Mouse (Mus musculus): ENCODE measurements at regions not wholly inside any gene's neighbourhood (a gene's known extent, or its start where the extent isn't known, plus 50 kb on each side); places are given as distances from the start of the nearest gene placed in this dataset.

- no peaks in the 10 kb centered on the region for H3K27me3 ChIP-seq
- in situ Hi-C loops (cut with MboI; ENCODE audit: low pct_unique_long_range_greater_than_20kb) = no loop called here
- ATAC-seq = no peak
- no peak for TF ChIP-seq CTCF (IDR thresholded peaks at IDR 0.05)
- ChIA-PET POLR2A (no interaction called here), CTCF (no interaction called here)
- no peak for DNase-seq (ENCODE audit: low read depth, low spot score)
These were observed 425.9 kb downstream of the Nedd1 start for GRCm38 (mm10) chr10:92296303-92296702.

DNA sequence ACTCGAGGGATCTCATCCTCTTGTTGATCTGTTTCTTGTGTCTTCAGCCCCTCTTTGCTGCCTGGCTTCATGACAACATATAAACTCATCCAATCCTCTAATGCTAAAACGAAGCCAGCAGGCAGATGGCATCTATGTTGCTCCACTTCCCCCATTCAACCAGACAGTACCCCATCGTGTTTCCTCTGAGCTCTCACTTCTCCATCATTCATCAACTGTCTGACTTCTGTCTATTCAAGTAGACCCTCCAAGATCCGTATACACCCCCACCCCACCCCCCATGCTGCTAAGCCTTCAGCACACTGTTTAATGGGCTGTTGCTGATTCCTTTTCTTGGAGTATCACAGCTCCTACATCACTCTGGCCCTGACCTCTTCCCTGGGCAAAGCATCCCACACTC lies 429.0 kb downstream of the Nedd1 start:
- TF ChIP-seq CTCF (IDR thresholded peaks at IDR 0.05) = no peak
- DNase-seq (ENCODE audit: low read depth, low spot score) = no peak
- no peak for ATAC-seq
- no peaks in the 10 kb centered on the region for H3K27me3 ChIP-seq
- in situ Hi-C loops (cut with MboI; ENCODE audit: low pct_unique_long_range_greater_than_20kb) = no loop called here
- ChIA-PET CTCF (no interaction called here), POLR2A (interaction anchor here (0.6 kb wide), 1 partner anchor 336 kb away, joined by 3 read pairs; no protein-coding TSS in a partner anchor)

DNA sequence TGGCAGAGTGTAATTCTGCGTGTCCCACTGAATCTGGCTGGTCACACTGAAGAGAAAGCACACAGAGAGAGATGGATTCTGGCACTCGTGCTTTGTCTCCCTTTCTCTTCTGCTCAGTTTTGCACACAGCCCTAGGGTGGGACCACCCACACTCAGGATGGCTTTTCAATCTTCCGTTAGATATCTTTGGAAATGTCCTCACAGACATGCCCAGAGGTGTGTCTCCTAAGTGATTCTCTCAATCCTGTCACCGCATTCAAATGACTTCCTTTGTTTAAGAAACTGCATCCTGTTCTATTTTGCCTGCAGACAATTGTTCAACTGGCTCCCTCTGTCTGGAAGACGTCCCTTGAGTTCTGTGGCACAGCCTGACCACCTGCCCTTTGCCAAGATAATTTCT lies 433.0 kb downstream of the Nedd1 start:
- no peaks in the 10 kb centered on the region for H3K27me3 ChIP-seq
- in situ Hi-C loops (cut with MboI; ENCODE audit: low pct_unique_long_range_greater_than_20kb) = no loop called here
- ATAC-seq (no peak), DNase-seq (ENCODE audit: low read depth, low spot score) (no peak)
- no peak for TF ChIP-seq CTCF (IDR thresholded peaks at IDR 0.05)
- CTCF ChIA-PET = no interaction called here
- POLR2A ChIA-PET = no interaction called here

- ATAC-seq (no peak), DNase-seq (ENCODE audit: low read depth, low spot score) (no peak)
- TF ChIP-seq CTCF (IDR thresholded peaks at IDR 0.05) = no peak
- in situ Hi-C loops (cut with MboI; ENCODE audit: low pct_unique_long_range_greater_than_20kb) = no loop called here
- ChIA-PET POLR2A (no interaction called here), CTCF (no interaction called here)
- H3K27me3 ChIP-seq = peaks cover 5% of the 10 kb centered on the region
These were observed 438.0 kb downstream of the Nedd1 start for GRCm38 (mm10) chr10:92284231-92284630.

- POLR2A ChIA-PET = no interaction called here
- H3K27me3 ChIP-seq = peaks cover 5% of the 10 kb centered on the region
- CTCF ChIA-PET = no interaction called here
- no peak for ATAC-seq
- in situ Hi-C loops (cut with MboI; ENCODE audit: low pct_unique_long_range_greater_than_20kb) = no loop called here
- TF ChIP-seq CTCF (IDR thresholded peaks at IDR 0.05) = no peak
- DNase-seq (ENCODE audit: low read depth, low spot score) = no peak
These were observed 444.2 kb downstream of the Nedd1 start for GRCm38 (mm10) chr10:92277981-92278380.

DNA sequence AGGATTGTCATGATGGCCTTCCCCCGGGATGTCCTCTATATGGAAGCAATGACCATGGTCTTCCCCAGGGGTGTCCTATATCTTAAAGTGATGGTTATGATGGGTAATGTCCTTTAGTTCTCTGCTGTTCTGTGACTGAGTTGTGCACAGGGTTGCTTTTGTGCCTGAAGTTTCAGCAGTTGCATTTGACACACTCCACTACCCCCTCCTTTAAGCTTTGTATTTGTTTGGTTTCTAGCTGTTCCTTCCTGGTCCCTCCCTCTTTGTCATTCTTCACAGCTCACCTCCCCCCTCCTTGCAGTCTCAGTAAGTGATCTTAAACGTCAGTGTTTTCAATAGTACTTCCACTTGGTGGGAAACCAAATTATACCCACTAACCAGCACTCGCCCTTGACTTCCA lies 464.4 kb downstream of the Nedd1 start:
- ChIA-PET POLR2A (no interaction called here), CTCF (interaction anchor here (1.2 kb wide), 1 partner anchor 11 kb away, joined by 3 read pairs; no protein-coding TSS in a partner anchor)
- DNase-seq (ENCODE audit: low read depth, low spot score) (no peak), ATAC-seq (no peak)
- in situ Hi-C loops (cut with MboI; ENCODE audit: low pct_unique_long_range_greater_than_20kb) = no loop called here
- H3K27me3 ChIP-seq = no peaks in the 10 kb centered on the region
- no peak for TF ChIP-seq CTCF (IDR thresholded peaks at IDR 0.05)

DNA sequence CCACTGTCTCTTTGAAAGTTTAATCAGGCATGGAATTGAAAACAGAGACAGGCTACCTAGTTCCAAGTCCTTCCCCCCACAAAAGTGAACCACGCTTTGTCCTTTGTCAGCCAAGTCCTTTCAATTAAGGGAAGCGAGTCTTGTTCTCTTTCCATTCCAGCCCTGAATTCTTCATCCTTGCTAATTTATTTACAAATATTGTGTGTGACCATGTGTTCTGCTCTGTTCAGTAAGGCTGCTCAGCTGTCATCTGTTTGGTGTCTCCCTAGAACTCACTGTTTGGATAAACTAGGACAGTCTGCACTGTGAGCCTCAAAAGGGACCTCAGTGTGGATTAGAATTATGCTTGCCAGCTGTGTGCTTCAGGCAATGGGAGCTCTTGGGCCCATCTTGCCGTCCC lies 473.6 kb downstream of the Nedd1 start:
- POLR2A ChIA-PET = no interaction called here
- in situ Hi-C loops (cut with MboI; ENCODE audit: low pct_unique_long_range_greater_than_20kb) = no loop called here

DNA sequence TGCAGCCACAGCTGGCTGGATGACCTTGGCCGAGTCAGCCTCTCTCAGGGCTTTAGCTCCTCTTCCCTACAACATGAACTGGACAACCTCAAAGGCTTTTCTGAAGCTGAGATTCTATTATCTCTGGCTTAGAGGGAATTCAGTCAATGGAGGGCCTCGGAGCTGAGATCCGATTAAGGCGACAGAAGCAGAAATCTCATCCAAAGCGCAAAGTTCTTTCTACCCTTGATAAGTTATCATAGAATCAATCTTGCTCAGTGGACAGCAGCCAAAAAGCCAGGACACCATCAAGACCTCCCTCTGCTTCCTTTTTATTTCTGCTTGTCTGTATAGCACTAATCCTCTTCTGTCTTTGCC lies 474.8 kb downstream of the Nedd1 start:
- no peak for ATAC-seq
- no peaks in the 10 kb centered on the region for H3K27me3 ChIP-seq
- ChIA-PET POLR2A (no interaction called here), CTCF (interaction anchor here (0.8 kb wide), 2 partner anchors 10 to 11 kb away, joined by 3 read pairs; no protein-coding TSS in a partner anchor)
- DNase-seq (ENCODE audit: low read depth, low spot score) = no peak
- in situ Hi-C loops (cut with MboI; ENCODE audit: low pct_unique_long_range_greater_than_20kb) = no loop called here
- TF ChIP-seq CTCF (IDR thresholded peaks at IDR 0.05) = no peak

More for the DNA sequence above, 473.6 kb downstream of the Nedd1 start:
- H3K27me3 ChIP-seq = no peaks in the 10 kb centered on the region
- TF ChIP-seq CTCF (IDR thresholded peaks at IDR 0.05) = no peak
- no peak for DNase-seq (ENCODE audit: low read depth, low spot score)
- ATAC-seq = no peak
- CTCF ChIA-PET = no interaction called here

DNA sequence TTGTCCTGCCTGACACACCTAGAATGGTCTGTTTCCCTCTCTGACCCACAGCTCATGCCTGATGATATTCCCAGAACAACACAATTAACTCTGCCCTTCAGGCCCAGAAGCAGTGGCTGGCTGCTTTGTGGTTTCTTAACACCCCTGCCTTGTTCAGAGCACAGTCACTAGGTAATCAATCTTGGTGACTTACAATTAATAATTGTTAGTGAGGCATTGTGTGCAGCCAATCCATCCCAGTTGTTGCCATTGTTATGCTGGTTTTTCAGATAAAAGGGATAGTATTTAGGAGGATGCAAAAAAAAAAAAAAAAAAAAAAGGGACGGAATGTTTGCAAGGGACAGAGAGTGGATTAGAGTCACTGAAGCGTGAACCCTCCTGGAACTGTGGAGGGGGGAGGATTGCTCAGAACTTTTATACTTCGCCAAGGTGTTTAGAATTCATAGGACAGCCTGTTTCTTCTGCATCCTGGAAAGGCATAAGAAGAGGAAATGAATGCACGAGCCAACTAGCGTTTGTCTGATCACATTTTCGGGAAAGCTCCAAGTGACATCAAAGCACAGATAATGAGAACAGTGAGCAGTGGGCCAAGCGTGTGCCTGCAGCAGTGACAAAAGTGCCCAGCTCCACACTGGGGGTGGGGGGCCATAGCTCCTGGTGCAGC lies 475.3 kb downstream of the Nedd1 start:
- ATAC-seq (peak; percentile 11), DNase-seq (ENCODE audit: low read depth, low spot score) (peak; percentile 24)
- CTCF ChIA-PET = interaction anchor here (0.8 to 1.0 kb wide), 3 partner anchors 10 to 34 kb away, joined by 3 read pairs; no protein-coding TSS in a partner anchor
- TF ChIP-seq CTCF (IDR thresholded peaks at IDR 0.05) = no peak
- H3K27me3 ChIP-seq = no peaks in the 10 kb centered on the region
- in situ Hi-C loops (cut with MboI; ENCODE audit: low pct_unique_long_range_greater_than_20kb) = no loop called here
- POLR2A ChIA-PET = no interaction called here

- DNase-seq (ENCODE audit: low read depth, low spot score) (peak; percentile 96), ATAC-seq (peak; percentile 93)
- ChIA-PET POLR2A (no interaction called here), CTCF (no interaction called here)
- no peaks in the 10 kb centered on the region for H3K27me3 ChIP-seq
- in situ Hi-C loops (cut with MboI; ENCODE audit: low pct_unique_long_range_greater_than_20kb) = no loop called here
- no peak for TF ChIP-seq CTCF (IDR thresholded peaks at IDR 0.05)
These were observed 479.3 kb downstream of the Nedd1 start for GRCm38 (mm10) chr10:92242714-92243440.

DNA sequence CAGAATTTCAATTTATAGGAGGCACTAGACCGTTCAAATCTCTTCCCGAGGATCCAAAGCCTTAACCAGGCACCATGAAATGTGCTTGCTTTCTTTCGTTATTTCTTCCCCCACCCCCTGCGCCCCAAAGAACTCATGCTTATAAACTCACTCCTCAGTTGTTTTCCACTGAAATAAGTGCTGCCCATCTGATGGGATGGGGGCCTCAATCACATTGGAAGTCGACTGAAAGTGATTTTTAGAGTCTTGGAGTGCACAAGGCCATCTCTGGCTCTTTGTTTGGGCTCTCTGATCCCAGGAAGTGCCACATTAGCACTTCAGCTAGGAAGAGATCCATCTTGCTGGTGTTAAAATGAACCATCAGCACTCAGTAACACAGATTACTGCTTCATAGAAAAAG lies 484.3 kb downstream of the Nedd1 start:
- H3K27me3 ChIP-seq = no peaks in the 10 kb centered on the region
- ChIA-PET POLR2A (no interaction called here), CTCF (no interaction called here)
- in situ Hi-C loops (cut with MboI; ENCODE audit: low pct_unique_long_range_greater_than_20kb) = no loop called here
- TF ChIP-seq CTCF (IDR thresholded peaks at IDR 0.05) = no peak
- no peak for ATAC-seq
- DNase-seq (ENCODE audit: low read depth, low spot score) = no peak
